Mouse (Mus musculus) telencephalon, adult 2 months (tissue): ENCODE measurements around the gene Ninj2.

Experiments used
- DNase-seq: peaks from one replicate; pipeline ENCODE4 v3.0.0-alpha.2; 2011; ENCODE audit warnings: low read depth, low spot score

The Ninj2 gene

GRCm38 (mm10) chr6:120094091-120094776 lies 1.1 kb downstream of the Ninj2 start:
- no peak for DNase-seq

GRCm38 (mm10) chr6:120095096-120095495 lies 1.9 kb downstream of the Ninj2 start:
- DNase-seq = no peak

GRCm38 (mm10) chr6:120095501-120095900 lies 2.4 kb downstream of the Ninj2 start:
- DNase-seq = no peak

GRCm38 (mm10) chr6:120099392-120099791 lies 6.2 kb downstream of the Ninj2 start:
- peak; percentile 72 for DNase-seq

- no peak for DNase-seq
Observed at GRCm38 (mm10) chr6:120101221-120101620, 8.1 kb downstream of the Ninj2 start.

- no peak for DNase-seq
Observed at GRCm38 (mm10) chr6:120101996-120102395, 8.8 kb downstream of the Ninj2 start.

- DNase-seq = no peak
Observed at GRCm38 (mm10) chr6:120103104-120103503, 10.0 kb downstream of the Ninj2 start.

GRCm38 (mm10) chr6:120105055-120105454 lies 11.9 kb downstream of the Ninj2 start:
- no peak for DNase-seq

GRCm38 (mm10) chr6:120107586-120107985 lies 14.4 kb downstream of the Ninj2 start:
- DNase-seq = no peak

- DNase-seq = no peak
Observed at GRCm38 (mm10) chr6:120108061-120108460, 14.9 kb downstream of the Ninj2 start.

GRCm38 (mm10) chr6:120109173-120109572 lies 16.0 kb downstream of the Ninj2 start:
- peak; percentile 89 for DNase-seq

GRCm38 (mm10) chr6:120109932-120110331 lies 16.8 kb downstream of the Ninj2 start:
- no peak for DNase-seq

- DNase-seq = no peak
Observed at GRCm38 (mm10) chr6:120110738-120111409, 17.7 kb downstream of the Ninj2 start.

- DNase-seq = no peak
Observed at GRCm38 (mm10) chr6:120111410-120111783, 18.2 kb downstream of the Ninj2 start.

GRCm38 (mm10) chr6:120111984-120112803 lies 19.0 kb downstream of the Ninj2 start:
- peak; percentile 71 for DNase-seq

- no peak for DNase-seq
Observed at GRCm38 (mm10) chr6:120113856-120114255, 20.7 kb downstream of the Ninj2 start.

- no peak for DNase-seq
Observed at GRCm38 (mm10) chr6:120114271-120114670, 21.1 kb downstream of the Ninj2 start.

GRCm38 (mm10) chr6:120114698-120115097 lies 21.5 kb downstream of the Ninj2 start:
- no peak for DNase-seq

- no peak for DNase-seq
Observed at GRCm38 (mm10) chr6:120115443-120115842, 22.3 kb downstream of the Ninj2 start.

- DNase-seq = no peak
Observed at GRCm38 (mm10) chr6:120119824-120120223, 26.7 kb downstream of the Ninj2 start.

- DNase-seq = no peak
Observed at GRCm38 (mm10) chr6:120124688-120125087, 31.5 kb downstream of the Ninj2 start.

- no peak for DNase-seq
Observed at GRCm38 (mm10) chr6:120126456-120126855, 33.3 kb downstream of the Ninj2 start.
